Mouse (Mus musculus): ENCODE measurements at regions not wholly inside any gene's neighbourhood (a gene's known extent, or its start where the extent isn't known, plus 50 kb on each side); places are given as distances from the start of the nearest gene placed in this dataset.

DNA sequence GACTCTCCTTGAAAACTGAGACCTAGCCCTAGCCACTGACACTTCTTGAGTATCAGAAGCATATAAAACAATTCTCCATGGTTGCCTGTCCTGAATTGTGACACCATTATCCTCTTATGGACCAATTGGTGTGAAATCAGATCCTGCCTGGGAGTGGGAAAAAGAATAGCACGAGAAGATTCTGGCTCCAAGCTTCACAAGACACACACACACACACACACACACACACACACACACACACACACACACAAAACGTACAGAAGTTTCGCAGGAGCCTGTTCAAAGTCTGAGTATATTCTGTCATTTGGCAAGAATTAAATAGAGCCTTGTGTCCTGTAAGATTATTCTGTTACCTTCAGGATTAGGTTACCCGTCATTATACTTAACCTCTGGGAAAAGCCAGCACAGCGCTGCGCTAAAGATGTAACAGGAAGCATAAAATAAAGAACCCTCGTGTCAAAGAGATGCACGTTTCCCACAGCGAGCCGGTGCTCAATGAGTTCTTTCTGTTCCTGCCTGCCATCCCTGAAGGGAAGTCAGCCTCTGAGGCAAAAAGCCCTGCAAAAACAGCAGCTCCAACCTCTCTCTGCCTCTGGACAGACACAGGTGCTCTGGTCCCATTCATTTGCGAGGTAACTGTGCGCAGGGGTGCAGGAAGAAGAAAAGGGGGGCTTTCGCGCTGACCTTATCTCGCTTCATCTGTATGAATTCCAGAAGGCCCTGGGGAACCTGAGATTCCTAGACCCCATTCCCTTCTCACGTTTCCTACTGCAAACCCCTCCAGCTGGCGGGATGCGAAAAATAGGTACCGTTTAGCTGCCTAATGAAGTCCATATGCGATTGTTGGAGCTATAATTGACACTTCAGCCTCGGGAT lies 178.4 kb upstream of the Elac2 start:
- no peak for DNase-seq

DNA sequence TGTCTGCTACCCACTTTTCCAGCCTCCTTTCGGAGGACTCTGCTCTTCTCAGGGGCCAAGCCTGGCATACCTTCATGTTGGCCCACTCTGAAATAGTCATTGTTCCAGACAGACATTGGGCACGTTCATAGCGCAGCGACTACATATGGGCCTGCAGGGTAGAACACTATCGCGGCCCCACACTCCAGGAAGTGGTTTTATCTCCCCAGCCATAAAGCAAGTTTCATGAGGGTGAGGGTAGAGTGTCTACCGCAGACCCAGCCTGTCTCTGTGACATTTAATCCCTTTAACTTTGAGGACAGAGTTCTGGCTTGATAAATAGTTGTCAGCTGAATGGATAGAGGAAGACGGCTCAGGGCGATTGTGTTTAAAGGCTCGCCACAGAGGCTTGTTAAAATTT lies 177.5 kb upstream of the Elac2 start:
- DNase-seq: no peak

DNA sequence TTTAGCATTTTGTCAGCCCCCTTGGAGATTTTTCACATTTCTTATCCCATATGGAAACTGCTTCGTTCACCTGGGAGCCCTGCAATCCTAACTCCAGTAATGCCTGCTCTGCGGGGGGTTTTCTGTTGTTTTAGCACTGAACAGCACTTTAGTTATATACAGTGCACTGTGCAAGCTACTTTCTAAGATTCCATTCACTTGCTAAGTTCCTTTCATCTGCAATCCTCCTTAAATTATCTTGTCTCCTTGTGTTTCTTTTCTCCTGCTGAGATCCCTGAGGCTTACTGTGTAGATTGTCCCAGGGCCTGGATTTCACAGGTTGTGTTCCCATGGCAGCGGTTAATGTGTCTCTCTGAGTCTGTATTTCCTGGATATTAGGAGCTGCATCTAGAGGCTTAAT lies 173.3 kb upstream of the Elac2 start:
- DNase-seq: no peak

DNA sequence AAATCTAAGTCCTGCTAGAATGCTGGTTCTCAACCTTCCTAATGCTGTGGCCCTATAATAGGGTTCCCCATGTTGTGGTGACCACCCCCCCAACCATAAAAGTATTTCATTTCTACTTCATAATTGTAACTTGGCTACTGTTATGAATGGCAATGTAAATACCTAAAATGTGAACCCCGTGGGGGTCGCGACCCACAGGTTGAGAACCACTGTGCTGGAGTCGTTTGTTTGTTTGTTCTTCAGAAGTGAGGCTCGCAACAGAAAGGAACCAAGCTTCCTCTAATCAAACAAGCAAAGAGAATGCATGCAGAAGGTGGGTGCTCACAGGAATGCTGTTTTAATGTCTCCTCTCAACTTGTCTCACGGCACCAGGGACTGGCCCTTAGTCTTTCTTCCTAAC lies 166.4 kb upstream of the Elac2 start:
- no peak for DNase-seq

DNA sequence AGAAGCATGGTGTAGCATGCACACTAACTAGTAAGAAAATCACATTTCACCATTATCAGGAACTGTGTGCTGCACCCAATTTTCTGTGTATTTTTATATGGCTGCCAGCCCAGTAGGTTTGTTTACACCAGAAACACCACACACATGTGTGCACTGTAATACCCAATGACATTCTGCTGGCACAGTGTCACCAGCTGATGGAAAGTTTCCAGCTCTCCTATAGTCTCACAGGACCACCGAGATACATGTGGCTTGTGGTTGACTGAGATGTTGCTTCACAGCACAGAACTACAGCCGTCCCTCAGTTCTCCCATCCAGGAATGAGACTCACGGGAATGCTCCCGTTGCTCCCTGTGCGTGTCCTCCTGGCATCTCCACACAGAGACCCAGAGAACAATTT lies 149.4 kb upstream of the Elac2 start:
- DNase-seq: no peak

DNA sequence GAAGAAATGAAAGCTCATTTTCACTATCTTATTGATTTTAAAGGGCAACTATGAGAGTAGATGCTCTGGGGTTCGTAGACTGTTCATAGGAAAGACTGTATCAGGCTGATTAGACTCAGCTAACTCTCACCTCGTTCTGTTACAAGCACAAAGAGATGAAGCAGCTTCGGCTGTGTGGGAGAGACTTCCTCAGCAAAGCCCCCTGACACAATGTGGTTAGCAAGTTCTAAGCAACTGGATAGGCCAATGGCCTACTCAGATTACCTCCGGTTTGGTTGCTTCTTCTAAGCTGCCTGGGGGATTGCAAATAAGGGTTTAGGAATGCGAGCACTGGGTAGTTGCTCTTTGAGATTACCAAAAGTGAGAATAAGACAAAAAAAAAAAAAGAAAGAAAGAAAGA lies 146.4 kb upstream of the Elac2 start:
- DNase-seq: no peak

DNA sequence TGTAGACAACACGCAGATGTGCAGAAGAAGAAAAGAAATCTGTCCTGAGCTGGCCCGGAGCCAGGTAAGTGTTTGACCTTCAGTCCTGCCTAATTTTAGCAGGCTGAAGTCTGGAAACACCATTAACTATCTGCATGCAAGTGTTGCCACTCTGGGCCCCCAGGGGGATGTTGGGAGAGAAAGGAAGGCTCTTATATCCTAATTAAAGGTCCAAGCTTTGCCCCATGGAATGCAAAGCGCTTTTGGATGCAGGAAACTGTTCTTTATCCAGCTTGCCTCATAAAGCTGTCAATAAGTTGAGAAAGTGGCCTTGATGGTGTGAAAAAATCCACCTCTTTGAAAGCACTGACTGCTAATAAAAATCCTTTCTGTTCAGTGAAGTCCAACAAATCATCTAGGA lies 145.1 kb upstream of the Elac2 start:
- no peak for DNase-seq

DNA sequence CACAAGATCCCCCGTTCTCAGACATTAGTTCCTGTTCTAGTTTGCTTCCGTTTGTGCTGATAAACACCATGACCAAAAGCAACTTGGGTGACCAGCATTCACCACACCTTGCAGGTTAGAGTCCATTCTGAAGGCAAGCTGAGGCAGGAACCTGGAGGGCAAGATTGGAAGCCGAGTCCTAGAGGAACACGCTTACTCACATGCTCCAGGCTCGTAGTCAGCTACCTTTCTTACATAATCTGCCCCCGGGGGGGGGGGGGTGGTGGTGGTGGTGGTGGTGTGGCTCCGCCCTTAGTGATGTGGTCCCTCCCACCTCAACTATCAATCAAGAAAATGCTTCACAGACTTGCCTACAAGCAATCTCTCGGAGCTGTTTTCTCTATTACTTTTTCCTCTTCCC lies 142.1 kb upstream of the Elac2 start:
- DNase-seq: no peak

DNA sequence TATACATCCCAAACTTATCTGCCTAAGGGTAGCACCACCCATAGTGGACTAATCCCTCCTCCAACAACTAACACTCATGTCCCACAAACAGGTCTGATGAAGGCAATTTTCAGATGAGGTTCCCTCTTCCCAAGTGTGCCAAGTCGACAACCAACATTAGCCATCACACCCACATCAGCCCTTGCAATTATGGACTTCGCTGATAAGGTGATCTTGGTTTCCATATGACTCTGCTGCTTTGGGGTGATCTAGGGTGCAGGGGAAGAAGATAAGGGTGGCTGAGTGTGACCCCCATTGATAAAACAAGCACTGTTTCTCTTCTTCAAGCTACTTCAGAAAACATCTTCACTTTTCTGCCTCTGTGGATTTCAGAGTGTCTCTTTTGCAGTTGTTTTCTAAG lies 137.7 kb upstream of the Elac2 start:
- DNase-seq: no peak

DNA sequence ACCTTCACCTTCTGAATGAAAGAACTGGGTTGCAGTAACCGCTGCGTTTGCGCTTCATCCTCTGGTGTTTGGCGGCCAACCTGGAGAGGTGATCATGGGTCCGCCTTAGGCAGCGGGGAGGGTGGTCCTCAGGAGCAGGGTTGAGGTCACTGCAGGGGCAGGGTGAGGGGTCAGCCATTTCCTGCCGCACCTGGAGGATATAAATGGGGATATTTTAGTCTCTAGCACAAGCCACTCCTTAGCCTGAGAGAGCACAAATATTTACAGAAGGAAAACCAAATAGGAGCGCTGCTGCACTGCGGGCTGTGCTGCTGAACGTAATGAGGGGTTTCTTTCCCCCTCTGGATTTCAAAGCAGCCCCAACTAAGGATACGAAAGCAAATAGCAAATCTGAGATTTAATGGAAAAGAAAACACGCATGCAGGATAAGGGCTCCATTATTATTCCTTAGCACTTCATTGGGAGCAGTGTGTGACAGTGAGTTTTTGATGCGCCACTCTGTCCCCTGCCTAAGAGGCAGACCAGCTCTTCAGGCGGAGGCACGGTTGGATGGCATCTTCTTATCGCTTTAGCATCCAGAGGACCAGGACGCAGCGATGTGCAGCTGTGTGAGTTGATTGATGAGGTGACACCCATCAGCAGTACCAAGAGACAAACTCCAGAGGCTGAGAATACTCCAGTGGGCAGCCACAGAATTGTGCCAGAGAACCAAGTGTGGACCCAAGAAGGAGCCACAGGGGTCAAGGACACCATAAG lies 135.9 kb upstream of the Elac2 start:
- no peak for DNase-seq

DNA sequence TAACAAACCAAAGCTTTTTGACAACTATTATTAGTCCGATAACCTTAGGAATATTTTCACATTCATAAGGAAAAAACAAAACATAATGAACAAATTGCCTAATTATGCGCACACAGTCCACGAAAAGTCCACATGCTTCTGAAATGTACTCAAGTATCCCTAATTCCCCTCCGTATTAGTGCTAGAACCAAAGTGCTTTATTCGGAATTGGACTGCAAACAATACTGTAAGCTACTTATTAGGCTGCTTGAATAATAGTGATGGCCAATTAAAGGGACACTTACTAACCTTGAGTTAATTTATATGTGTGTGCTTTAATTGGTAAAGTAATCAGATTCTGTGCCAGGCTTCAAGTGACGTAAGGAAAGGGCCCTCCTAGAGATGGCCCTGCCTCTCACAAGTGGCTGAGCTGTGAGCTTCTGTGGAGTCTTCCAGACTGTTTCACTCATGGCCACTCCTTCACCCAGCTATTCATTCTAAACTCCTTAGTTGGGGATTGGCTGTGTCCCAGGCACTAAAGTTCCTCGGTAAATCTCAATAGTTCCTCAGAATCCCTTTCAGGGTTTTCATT lies 132.2 kb upstream of the Elac2 start:
- no peak for DNase-seq

DNA sequence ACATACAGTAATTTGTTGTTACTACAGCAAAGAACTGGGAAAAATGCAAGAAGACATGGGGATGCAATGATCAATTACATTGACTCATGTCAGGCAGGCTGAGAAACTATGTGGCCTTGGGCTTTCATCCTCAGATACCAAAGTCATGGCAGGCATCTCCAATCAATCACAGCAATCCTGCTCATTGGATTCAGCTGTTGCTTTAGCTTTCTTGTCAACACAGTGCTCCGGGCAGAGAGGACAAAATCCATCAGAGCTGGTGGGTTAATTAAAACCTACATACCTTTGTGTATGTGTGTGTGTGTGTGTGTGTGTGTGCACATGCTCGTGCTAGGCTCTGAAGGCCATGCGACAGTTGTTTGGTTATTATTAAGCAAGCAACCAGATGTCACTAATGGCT lies 119.2 kb upstream of the Elac2 start:
- no peak for DNase-seq

DNA sequence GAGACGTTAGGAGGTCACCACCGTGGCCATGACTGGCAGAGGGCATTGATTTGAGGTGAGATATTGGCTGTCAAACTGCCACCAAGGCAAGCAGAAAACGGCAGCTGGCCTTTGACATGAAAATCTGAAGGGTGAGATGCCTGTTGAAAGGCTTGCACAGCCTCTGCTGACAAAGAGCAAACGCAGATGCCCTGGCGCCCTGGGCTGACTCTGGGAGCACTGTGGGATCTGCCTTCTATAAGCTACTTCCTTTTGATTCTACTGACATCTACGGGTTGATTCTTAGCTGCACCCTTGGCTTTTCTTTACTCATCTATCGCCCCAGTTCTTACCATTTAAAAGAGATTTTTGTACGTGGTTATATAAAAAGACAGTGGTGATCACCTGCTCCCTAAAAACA lies 98.2 kb upstream of the Elac2 start:
- no peak for DNase-seq

DNA sequence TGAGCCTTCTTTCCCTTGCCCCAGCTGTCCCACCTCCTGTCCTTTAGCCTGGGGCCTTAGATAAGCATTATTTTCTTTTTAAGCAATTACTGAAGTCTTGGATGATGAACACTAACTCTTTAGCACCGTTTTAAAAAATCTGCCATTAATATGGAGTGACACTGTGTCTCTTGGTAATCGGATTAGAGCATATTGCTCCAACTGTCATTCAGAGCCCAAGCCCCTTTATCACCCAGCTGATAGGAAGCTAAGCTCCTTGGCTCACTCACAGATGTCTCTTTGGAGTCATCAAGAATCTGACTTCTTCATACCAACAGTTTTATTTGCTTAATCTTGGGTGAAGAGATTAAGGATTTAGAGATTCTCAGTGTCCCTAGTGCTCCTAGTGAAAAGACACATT lies 94.3 kb upstream of the Elac2 start:
- DNase-seq: no peak

DNA sequence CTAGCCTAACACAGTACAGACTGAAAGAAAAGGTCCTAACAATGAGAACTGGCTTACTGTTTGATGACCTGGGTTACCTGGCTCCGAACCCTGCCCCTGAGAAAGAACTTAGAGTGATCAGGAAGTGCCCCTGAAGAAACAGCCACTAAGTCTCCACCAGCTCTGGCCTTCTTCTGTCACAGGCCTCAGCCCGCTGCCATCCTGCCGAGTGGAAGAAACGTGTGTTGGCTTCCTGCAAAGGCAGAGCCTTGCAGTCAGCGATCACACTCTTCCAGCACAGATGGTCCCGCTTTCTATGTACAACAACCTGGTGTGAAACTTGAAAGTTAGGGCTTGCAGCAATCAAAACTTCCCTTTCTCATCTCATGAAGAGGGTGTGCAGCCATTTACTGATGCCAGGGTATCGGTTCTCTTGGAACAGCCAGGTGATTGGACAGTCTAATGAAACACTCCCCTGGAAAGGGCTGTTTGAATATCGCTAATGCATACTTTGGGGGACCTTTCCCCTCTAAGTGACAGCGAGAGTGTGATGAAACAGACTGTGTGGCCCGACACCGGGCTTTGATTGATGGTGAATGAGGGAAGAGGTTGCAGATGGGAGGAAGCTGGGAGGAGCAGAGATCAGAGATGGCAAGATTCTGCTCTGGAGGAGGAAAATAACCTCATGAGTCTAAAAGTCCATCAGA lies 89.4 kb upstream of the Elac2 start:
- DNase-seq: no peak

DNA sequence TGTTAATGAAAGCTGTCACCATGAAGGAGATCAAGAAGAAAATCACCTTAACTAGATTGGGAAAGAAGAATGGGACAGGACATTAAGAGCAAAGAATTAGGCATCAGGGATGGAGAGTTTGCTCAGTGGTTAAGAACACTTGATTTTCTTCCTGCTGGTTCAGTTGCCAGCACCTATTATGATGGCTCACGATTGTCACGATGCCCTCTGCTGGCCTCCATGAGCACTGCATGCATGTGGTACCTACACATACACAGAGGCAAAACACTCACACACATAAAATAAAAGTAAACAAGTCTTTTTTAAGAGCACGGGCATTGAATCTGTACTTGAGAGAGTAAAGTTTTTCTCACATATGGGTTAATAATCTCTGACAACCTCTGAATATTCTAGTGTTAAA lies 88.1 kb upstream of the Elac2 start:
- no peak for DNase-seq

DNA sequence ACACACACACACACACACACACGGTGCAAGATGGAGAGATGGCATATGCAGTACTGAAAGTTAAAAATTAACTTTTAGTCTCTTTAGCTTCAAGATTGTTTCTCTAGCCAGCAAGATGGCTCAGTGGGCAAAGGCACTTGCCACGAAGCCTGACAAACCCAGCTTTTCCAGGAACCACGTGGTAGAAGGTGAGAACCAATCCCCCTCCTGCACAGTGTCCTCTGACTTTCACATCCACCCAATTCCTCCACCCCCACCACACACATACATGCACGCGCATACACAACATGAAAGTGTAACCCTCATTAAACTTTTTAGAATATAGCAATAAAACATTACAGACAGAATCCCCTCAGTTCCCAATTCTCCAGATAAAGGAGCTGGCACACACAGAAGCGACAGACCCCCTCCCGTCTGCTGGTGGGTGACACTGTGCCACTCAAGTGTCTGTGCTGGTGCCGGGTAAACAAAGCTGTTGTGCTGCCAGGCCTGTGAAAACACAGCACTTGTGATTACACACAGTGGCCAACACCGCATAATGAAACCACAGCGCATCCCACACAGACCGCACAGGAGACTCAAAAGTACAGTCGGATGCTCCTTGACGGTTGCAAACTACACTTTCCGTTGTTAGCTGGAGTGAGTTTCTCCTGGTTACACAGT lies 82.9 kb upstream of the Elac2 start:
- DNase-seq: no peak

DNA sequence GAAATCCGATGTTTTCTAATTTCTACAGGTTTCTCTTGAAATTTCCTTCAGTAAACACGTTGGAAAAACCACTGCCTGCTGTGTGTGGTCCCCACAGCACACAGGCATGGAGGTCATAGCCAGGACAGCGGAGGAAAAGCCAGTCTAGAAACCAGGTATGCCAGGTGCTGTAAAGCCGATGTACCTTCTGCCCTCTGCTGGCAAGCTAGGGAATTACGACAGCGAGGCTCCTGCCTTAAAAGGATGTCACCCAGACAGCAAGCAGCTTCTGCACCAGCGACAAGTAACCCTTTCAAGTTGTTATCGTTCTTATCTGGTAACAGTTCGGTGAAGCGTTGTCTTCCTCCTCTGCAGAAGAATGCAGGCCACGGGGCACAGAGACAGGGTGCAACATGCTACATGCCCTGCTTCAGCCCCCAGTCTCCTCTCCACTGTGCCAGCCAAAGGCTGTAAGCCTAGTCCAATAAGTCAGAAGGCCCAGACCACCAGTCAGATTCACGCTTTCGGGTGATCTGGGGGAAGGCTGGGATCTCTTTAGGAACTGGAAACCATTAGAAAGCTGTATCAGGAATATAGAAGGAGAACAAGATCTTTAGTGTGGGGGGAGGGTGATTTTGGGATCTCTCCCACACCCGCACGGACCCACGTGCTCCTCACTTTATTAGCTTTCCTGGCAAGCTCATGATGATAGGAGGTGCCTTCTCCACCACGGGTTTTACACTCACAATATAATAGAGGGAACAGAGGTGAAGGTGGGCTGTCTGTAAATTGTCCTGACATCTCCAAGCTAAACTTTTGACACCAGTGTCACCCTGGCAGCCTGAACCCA lies 79.9 kb upstream of the Elac2 start:
- peak; percentile 73 for DNase-seq

DNA sequence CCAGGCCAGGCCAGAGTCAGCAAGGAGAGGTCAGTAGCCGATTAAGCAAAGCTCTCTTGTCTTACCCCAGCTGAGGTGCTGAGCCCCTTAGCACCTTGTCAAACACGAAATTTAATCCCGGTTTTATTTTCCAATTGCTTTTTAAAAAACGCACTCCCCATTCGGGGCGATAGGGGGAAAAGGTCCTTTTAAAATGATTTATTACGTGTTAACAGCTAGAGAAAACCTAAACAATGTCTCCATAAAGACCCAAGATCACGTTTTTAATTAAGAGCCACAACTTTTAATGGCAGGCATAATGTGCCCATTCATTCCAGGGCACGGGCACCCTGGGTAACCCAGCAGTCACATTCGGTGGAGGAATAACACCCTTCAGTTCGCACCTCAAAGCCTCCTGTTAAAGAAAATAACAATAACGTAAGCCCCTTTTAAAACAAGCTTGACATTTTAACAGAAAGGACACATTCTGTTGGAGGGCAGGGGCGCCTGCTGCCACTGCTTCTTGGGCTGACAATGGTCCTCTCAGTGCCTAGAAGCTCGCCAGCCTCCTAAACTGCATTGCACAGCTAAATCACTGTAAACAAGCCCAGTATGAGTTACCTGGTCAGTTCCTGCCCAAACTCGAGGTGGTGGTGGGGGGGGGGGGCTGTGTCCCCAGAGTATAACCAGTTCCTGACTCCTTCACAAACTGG lies 79.1 kb upstream of the Elac2 start:
- DNase-seq: no peak

DNA sequence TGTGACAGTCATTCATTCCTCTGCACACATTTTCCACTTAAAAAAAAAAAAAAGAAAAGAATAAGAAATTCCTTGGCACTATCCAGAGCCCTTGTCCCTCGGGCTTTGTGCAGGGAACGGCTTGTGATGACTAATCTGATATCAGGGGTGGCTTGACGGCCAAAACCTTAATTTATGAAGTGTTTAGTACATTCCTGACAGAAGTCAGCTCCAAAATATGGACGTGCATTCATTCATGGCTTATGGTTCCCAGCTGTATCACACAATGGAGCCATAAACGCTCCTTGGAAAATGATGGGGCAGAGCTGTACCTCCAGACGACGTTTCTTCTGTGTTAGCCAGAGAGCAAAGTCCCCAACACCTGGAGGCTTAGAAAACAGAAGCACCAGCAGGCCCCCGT lies 62.1 kb upstream of the Elac2 start:
- DNase-seq: no peak

DNA sequence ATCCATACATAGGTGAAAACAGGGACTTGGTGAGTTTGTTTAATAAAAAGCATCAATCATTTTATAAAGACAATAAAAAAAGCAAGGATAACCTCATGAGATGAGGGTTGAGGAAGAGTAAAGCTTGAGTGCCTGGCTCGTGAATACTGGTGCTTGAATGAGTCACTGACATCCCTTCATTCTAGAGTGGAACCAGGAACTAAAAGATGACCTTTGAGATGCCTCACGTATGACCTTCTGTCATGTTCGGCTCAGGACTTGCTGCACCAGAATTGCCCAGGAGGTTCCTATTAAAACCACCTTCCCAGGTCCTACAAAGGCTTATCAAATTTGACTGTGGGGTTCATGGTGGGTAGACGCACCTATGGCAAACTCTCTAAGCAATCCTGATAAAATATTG lies 61.5 kb upstream of the Elac2 start:
- no peak for DNase-seq

Measured in right cerebral cortex, adult 18-20 months (tissue).